In the genomic region with DNA sequence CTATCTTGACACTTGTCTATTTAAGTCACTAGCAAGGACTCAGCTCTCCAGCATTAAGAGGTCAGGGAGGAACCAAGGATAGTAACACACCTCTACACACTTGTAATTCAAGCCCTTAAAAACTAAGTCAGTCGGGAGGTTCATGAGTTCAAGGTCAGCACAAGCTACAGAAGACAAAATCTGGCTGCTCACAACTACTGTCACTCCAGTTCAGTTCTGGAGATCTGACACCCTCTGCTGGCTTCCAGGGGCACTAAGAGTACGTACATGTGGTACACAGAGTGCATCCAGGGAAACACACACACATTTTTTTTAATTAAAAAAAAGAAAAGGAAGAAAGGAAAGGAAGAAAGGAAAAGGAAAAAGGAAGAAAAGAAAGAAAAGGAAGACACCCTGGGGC, we compare ENCODE assay signal across 9 mouse cellular contexts. TPM values are rescaled to one million over a fixed set of nuclear protein-coding genes. Genes with fewer than 3 reads are reported as not detected.
DNase-seq lines count a peak whose midpoint lies in the region; ATAC-seq and TF ChIP-seq lines count a peak whose summit lies in the region.
"Had no signal": no experiment of that assay in that cellular context is flagged by ENCODE, and none has a peak within 500 bp of the region (broad histone marks: within the 10 kb centered on the region; RNA-seq: fewer than 3 reads in every experiment).

No protein-coding gene starts in this region.

- H3K4me2 ChIP-seq in lung, embryonic 14.5 days, result no peak overlapping the region
- H3K4me2 ChIP-seq: liver, embryonic 15.5 days had no signal

- no peaks in the 10 kb centered on the region for H3K79me2 ChIP-seq in heart, adult 2 months (replicated peaks; ENCODE audit: control insufficient read depth, insufficient read depth, low read length)

- no peak overlapping the region for H3K9ac ChIP-seq in heart, adult 2 months (ENCODE audit: low read depth, low read length)
- H3K9ac ChIP-seq in lung, embryonic 14.5 days, result no peak overlapping the region
- H3K9ac ChIP-seq: liver, embryonic 15.5 days had no signal

- intact Hi-C loops in heart, adult 2 months (cut with DNase I), result no loop called here
- intact Hi-C loops in heart, postnatal 14 days (cut with DNase I), result no loop called here

- no peak for ATAC-seq in lung, embryonic 14.5 days (ENCODE audit: insufficient read depth)

- TF ChIP-seq EP300 in heart, adult 2 months (IDR thresholded peaks at IDR 0.05; ENCODE audit: insufficient read depth, low read depth, low read length), result no peak

- H3K9me3 ChIP-seq in lung, embryonic 14.5 days (ENCODE audit: low read depth, low read length), result no peaks in the 10 kb centered on the region
- H3K9me3 ChIP-seq: liver, embryonic 15.5 days had no signal

- no peak overlapping the region for H3K4me3 ChIP-seq in heart, adult 2 months
- H3K4me3 ChIP-seq in lung, embryonic 14.5 days (ENCODE audit: low read depth, low read length), result no peak overlapping the region
- H3K4me3 ChIP-seq in embryonic fibroblast, embryonic 13.5 days (ENCODE audit: insufficient read depth, low read length), result no peak overlapping the region
- H3K4me3 ChIP-seq: liver, embryonic 15.5 days had no signal

- no peaks in the 10 kb centered on the region for H3K27me3 ChIP-seq in heart, adult 2 months (ENCODE audit: control insufficient read depth, insufficient read depth, low read length)
- no peaks in the 10 kb centered on the region for H3K27me3 ChIP-seq in lung, embryonic 14.5 days (ENCODE audit: insufficient read depth, low read length)
- H3K27me3 ChIP-seq: liver, embryonic 15.5 days had no signal

- WGBS in heart, adult 2 months, result 40% methylated on average over 2 of the region's 2 CpGs
- 46% methylated on average over 2 of the region's 2 CpGs for WGBS in lung, embryonic 14.5 days

- TF ChIP-seq CTCF in heart, adult 2 months (IDR thresholded peaks at IDR 0.05), result peak; percentile 57
- peak; percentile 52 for TF ChIP-seq CTCF in lung, embryonic 14.5 days (IDR thresholded peaks at IDR 0.05; ENCODE audit: low read depth)
- peak; percentile 9; the same call in 1 of the 2 replicates for TF ChIP-seq CTCF in embryonic fibroblast, embryonic 13.5 days (IDR thresholded peaks at IDR 0.05; ENCODE audit: borderline replicate concordance, insufficient read depth, low read length)

- H3K36me3 ChIP-seq in heart, adult 2 months (ENCODE audit: control insufficient read depth, insufficient read depth, low read length), result no peaks in the 10 kb centered on the region
- peaks cover 11% of the 10 kb centered on the region; the same call in 1 of the 2 replicates for H3K36me3 ChIP-seq in lung, embryonic 14.5 days (ENCODE audit: insufficient read depth)
- H3K36me3 ChIP-seq: liver, embryonic 15.5 days had no signal

- H3K27ac ChIP-seq in heart, adult 2 months, result no peak overlapping the region
- no peak overlapping the region for H3K27ac ChIP-seq in lung, embryonic 14.5 days (ENCODE audit: low read depth)
- no peak overlapping the region for H3K27ac ChIP-seq in embryonic fibroblast, embryonic 13.5 days (ENCODE audit: insufficient read depth, low read length)
- H3K27ac ChIP-seq: liver, embryonic 15.5 days had no signal

- DNase-seq in heart, adult 2 months, result no peak
- DNase-seq in heart, postnatal 14 days, result no peak
- DNase-seq in lung, embryonic 14.5 days, result peak; percentile 46
- no peak for DNase-seq in lung, postnatal 14 days
- peak; percentile 69 for DNase-seq in ES-CJ7 (ENCODE audit: low read depth, low spot score)
- no peak for DNase-seq in natural killer cell, adult 2 months (ENCODE audit: low spot score in 2 of 2)

- TF ChIP-seq POLR2A in heart, adult 2 months (IDR thresholded peaks at IDR 0.05; ENCODE audit: insufficient read depth, low read depth, low read length), result no peak
- no peak for TF ChIP-seq POLR2A in embryonic fibroblast, embryonic 13.5 days (IDR thresholded peaks at IDR 0.05; ENCODE audit: low read depth, low read length)

- H3K4me1 ChIP-seq in heart, adult 2 months (ENCODE audit: control insufficient read depth, insufficient read depth, low read length), result peaks cover 4% of the 10 kb centered on the region
- no peaks in the 10 kb centered on the region for H3K4me1 ChIP-seq in lung, embryonic 14.5 days (ENCODE audit: insufficient read depth)
- H3K4me1 ChIP-seq in embryonic fibroblast, embryonic 13.5 days (ENCODE audit: control insufficient read depth, insufficient read depth, low read length), result peaks cover 2% of the 10 kb centered on the region; the same call in 1 of the 2 replicates
- H3K4me1 ChIP-seq: liver, embryonic 15.5 days had no signal

RNA-seq across cellular contexts. Expression of a gene that starts 14.9 kb away (rescaled TPM):
- 10 to 100 TPM; 11.1 to 15.1 TPM for total RNA-seq in heart, adult 2 months (2021)
- polyA plus RNA-seq in heart, adult 2 months (2012; rRNA removed), result 14.1 and 15.6 TPM in 2 replicates
- 10 to 100 TPM; 12.9 to 15.6 TPM for total RNA-seq in heart, postnatal 14 days (2021)
- polyA plus RNA-seq in lung, embryonic 14.5 days (2014; fragmentation: Nextera tagmentation; extraction: Ambion mirVana), result 5.4 and 5.9 TPM in 2 replicates
- 4.0 and 6.2 TPM in 2 replicates for polyA plus RNA-seq in embryonic fibroblast, embryonic 13.5 days (2011; ENCODE audit: insufficient read length, low read depth, missing spikeins)

RNA-seq across cellular contexts. Expression of a gene that starts 25.3 kb away (rescaled TPM):
- 1 to 10 TPM; 4.4 to 4.6 TPM for total RNA-seq in heart, adult 2 months (2021)
- 3.9 and 4.4 TPM in 2 replicates for polyA plus RNA-seq in heart, adult 2 months (2012; rRNA removed)
- total RNA-seq in heart, postnatal 14 days (2021), result 1 to 10 TPM; 3.4 to 4.1 TPM
- polyA plus RNA-seq in lung, embryonic 14.5 days (2014; fragmentation: Nextera tagmentation; extraction: Ambion mirVana), result 10.9 and 11.0 TPM in 2 replicates
- 10.4 and 11.6 TPM in 2 replicates for polyA plus RNA-seq in embryonic fibroblast, embryonic 13.5 days (2011; ENCODE audit: insufficient read length, low read depth, missing spikeins)

RNA-seq across cellular contexts. Expression of a gene that starts 40.0 kb away (rescaled TPM):
- 100 to 1,000 TPM; 310 to 338 TPM for total RNA-seq in heart, adult 2 months (2021)
- polyA plus RNA-seq in heart, adult 2 months (2012; rRNA removed), result 397 and 412 TPM in 2 replicates
- 100 to 1,000 TPM; 101 to 170 TPM for total RNA-seq in heart, postnatal 14 days (2021)
- polyA plus RNA-seq in lung, embryonic 14.5 days (2014; fragmentation: Nextera tagmentation; extraction: Ambion mirVana), result 11.6 and 11.7 TPM in 2 replicates
- 2.9 and 6.7 TPM in 2 replicates for polyA plus RNA-seq in embryonic fibroblast, embryonic 13.5 days (2011; ENCODE audit: insufficient read length, low read depth, missing spikeins)

RNA-seq across cellular contexts. Expression of a gene that starts 42.5 kb away (rescaled TPM):
- total RNA-seq in heart, adult 2 months (2021), result 100 to 1,000 TPM; 148 to 172 TPM
- 0.09 TPM in 1 of 2 replicates, not detected in the other for polyA plus RNA-seq in heart, adult 2 months (2012; rRNA removed)
- total RNA-seq in heart, postnatal 14 days (2021), result 10 to 100 TPM; 52.6 to 94.6 TPM
- not detected in 2 replicates for polyA plus RNA-seq in lung, embryonic 14.5 days (2014; fragmentation: Nextera tagmentation; extraction: Ambion mirVana)
- polyA plus RNA-seq in embryonic fibroblast, embryonic 13.5 days (2011; ENCODE audit: insufficient read length, low read depth, missing spikeins), result 1.6 TPM in 1 of 2 replicates, not detected in the other
- polyA plus RNA-seq: embryonic facial prominence, embryonic 11.5 days; liver, embryonic 15.5 days had no signal

RNA-seq across cellular contexts. Expression of a gene that starts 50.5 kb away (rescaled TPM):
- 1 to 10 TPM; 6.2 to 6.3 TPM for total RNA-seq in heart, adult 2 months (2021)
- polyA plus RNA-seq in heart, adult 2 months (2012; rRNA removed), result 11.1 TPM in 2 replicates
- total RNA-seq in heart, postnatal 14 days (2021), result 10 to 100 TPM; 10.4 to 11.9 TPM
- polyA plus RNA-seq in lung, embryonic 14.5 days (2014; fragmentation: Nextera tagmentation; extraction: Ambion mirVana), result 18.9 and 19.9 TPM in 2 replicates
- 7.7 and 8.0 TPM in 2 replicates for polyA plus RNA-seq in embryonic fibroblast, embryonic 13.5 days (2011; ENCODE audit: insufficient read length, low read depth, missing spikeins)

Comparison
In these comparisons a context has a peak if more than half of its experiments do, and no peak if none do; other contexts are left out.
1. DNase-seq: peak in lung, embryonic 14.5 days (single experiment) and ES-CJ7 (single experiment); none in heart, adult 2 months (0 of 2), heart, postnatal 14 days (0 of 2), lung, postnatal 14 days (single experiment) and natural killer cell, adult 2 months (0 of 2).
2. RNA of a gene that starts 40.0 kb away (polyA plus RNA-seq): 397 to 412 TPM in heart, adult 2 months; 11.6 to 11.7 TPM in lung, embryonic 14.5 days and 2.9 to 6.7 TPM in embryonic fibroblast, embryonic 13.5 days; every median in the first group is over 10 times any median in the second.
3. Peak in every context shown above with its lines, with median percentiles within 50 percentile points of each other: CTCF ChIP-seq.